ENCODE assay signal across 9 mouse cellular contexts in the genomic region with DNA sequence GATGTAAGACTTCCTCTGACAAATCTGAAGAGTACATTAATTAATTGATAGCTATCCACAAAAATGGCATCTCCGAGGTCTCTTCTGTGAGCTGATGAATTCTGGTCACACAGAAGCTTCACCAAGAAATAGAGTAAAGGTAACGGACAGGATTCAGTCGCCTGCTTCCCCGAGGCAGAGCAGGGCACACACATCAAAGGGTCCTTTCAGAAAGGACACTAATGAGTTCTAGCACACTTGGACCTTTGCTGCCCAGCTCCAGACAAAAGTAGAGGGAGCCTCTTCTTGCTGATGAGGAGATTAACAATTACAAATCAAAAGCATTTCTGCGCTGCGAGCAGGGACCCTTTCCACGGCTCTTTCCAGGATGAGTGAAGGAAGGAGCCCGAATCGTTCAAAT.
DNase-seq lines count a peak whose midpoint lies in the region; ATAC-seq and TF ChIP-seq lines count a peak whose summit lies in the region.
"Had no signal": no experiment of that assay in that cellular context is flagged by ENCODE, and none has a peak within 500 bp of the region (broad histone marks: within the 10 kb centered on the region; RNA-seq: fewer than 3 reads in every experiment).

No protein-coding gene starts in this region.

- H3K9me3 ChIP-seq in kidney, embryonic 15.5 days (replicated peaks): no peaks in the 10 kb centered on the region
- no peaks in the 10 kb centered on the region for H3K9me3 ChIP-seq in forebrain, embryonic 16.5 days (ENCODE audit: control insufficient read depth, low read length)
- no peaks in the 10 kb centered on the region for H3K9me3 ChIP-seq in midbrain, embryonic 12.5 days

- H3K36me3 ChIP-seq in kidney, embryonic 15.5 days: no peaks in the 10 kb centered on the region
- no peaks in the 10 kb centered on the region for H3K36me3 ChIP-seq in forebrain, embryonic 16.5 days (ENCODE audit: control insufficient read depth, insufficient read depth)
- H3K36me3 ChIP-seq in midbrain, embryonic 12.5 days: no peaks in the 10 kb centered on the region

- no peak overlapping the region for H3K9ac ChIP-seq in kidney, embryonic 15.5 days
- no peak overlapping the region for H3K9ac ChIP-seq in forebrain, embryonic 16.5 days (replicated peaks; ENCODE audit: low read depth, low read length)
- no peak overlapping the region for H3K9ac ChIP-seq in midbrain, embryonic 12.5 days (replicated peaks)

- H3K4me3 ChIP-seq in kidney, embryonic 15.5 days (replicated peaks): peak overlapping the region; percentile 23
- no peak overlapping the region; the same call in 1 of the 2 replicates for H3K4me3 ChIP-seq in cortical plate, adult 2 months (ENCODE audit: insufficient read depth, low read length)
- H3K4me3 ChIP-seq in forebrain, embryonic 16.5 days (replicated peaks; ENCODE audit: low read length): no peak overlapping the region
- no peak overlapping the region for H3K4me3 ChIP-seq in midbrain, embryonic 12.5 days

- 41% methylated on average over 9 of the region's 9 CpGs for WGBS in kidney, embryonic 15.5 days
- 6% methylated on average over 9 of the region's 9 CpGs for WGBS in forebrain, embryonic 16.5 days
- 24% methylated on average over 9 of the region's 9 CpGs for WGBS in midbrain, embryonic 12.5 days

- no peak for TF ChIP-seq POLR2A in cortical plate, adult 2 months (IDR thresholded peaks at IDR 0.05; ENCODE audit: extremely low read depth, insufficient read depth, low read length)

- H3K4me2 ChIP-seq in kidney, embryonic 15.5 days: peak overlapping the region; percentile 38
- H3K4me2 ChIP-seq in forebrain, embryonic 16.5 days (ENCODE audit: low read length): 0 out of 2 replicates have a peak overlapping the region, but pooled peaks have one; percentile 8
- no peak overlapping the region; the same call in 1 of the 2 replicates for H3K4me2 ChIP-seq in midbrain, embryonic 12.5 days (replicated peaks)

- intact Hi-C loops in left cerebral cortex, postnatal 25 days (cut with DNase I): no loop called here

- TF ChIP-seq CTCF in cortical plate, adult 2 months (IDR thresholded peaks at IDR 0.05; ENCODE audit: extremely low read depth, insufficient read depth, low read length): no peak

- no peak for DNase-seq in kidney, postnatal 10 days
- no peak for DNase-seq in thymus, postnatal 10 days (ENCODE audit: low spot score in 2 of 2)
- no peak for DNase-seq in left cerebral cortex, postnatal 25 days (ENCODE audit: low spot score in 2 of 2)
- DNase-seq: cerebellum, postnatal 25 days had no signal

- peak overlapping the region; percentile 74 for H3K27ac ChIP-seq in kidney, embryonic 15.5 days
- peak overlapping the region; percentile 74 for H3K27ac ChIP-seq in cortical plate, adult 2 months (ENCODE audit: insufficient read depth, low read length)
- no peak overlapping the region for H3K27ac ChIP-seq in forebrain, embryonic 16.5 days (ENCODE audit: low read length)
- peak overlapping the region; percentile 36; the same call in 1 of the 2 replicates for H3K27ac ChIP-seq in midbrain, embryonic 12.5 days (replicated peaks)

- H3K27me3 ChIP-seq in kidney, embryonic 15.5 days: no peaks in the 10 kb centered on the region
- H3K27me3 ChIP-seq in forebrain, embryonic 16.5 days (replicated peaks; ENCODE audit: control insufficient read depth, insufficient read depth, low read length): no peaks in the 10 kb centered on the region
- H3K27me3 ChIP-seq in midbrain, embryonic 12.5 days: no peaks in the 10 kb centered on the region

- H3K4me1 ChIP-seq in kidney, embryonic 15.5 days: peaks cover 22% of the 10 kb centered on the region
- no peaks in the 10 kb centered on the region; the same call in 1 of the 2 replicates for H3K4me1 ChIP-seq in cortical plate, adult 2 months (ENCODE audit: control insufficient read depth, insufficient read depth, low read length)
- peaks cover 53% of the 10 kb centered on the region for H3K4me1 ChIP-seq in forebrain, embryonic 16.5 days (replicated peaks; ENCODE audit: control insufficient read depth, insufficient read depth, low read length)
- peaks cover 26% of the 10 kb centered on the region for H3K4me1 ChIP-seq in midbrain, embryonic 12.5 days

- no peak for ATAC-seq in kidney, embryonic 15.5 days (replicated peaks; ENCODE audit: low FRiP score)
- no peak for ATAC-seq in forebrain, embryonic 16.5 days
- no peak for ATAC-seq in midbrain, embryonic 12.5 days (ENCODE audit: low FRiP score, low read depth)
- no peak for ATAC-seq in frontal cortex, adult (ENCODE audit: low TSS enrichment)
